Mouse (Mus musculus) spleen, postnatal 36 days (tissue): ENCODE measurements around the gene Lin52.

Experiments used
- DNase-seq, 2 experiments: peaks; one replicate each; pipeline ENCODE4 v3.0.0; 2022; ENCODE audit warnings: low spot score in 2 of 2, mixed read lengths in 1 of 2

Lin52 gene

DNA sequence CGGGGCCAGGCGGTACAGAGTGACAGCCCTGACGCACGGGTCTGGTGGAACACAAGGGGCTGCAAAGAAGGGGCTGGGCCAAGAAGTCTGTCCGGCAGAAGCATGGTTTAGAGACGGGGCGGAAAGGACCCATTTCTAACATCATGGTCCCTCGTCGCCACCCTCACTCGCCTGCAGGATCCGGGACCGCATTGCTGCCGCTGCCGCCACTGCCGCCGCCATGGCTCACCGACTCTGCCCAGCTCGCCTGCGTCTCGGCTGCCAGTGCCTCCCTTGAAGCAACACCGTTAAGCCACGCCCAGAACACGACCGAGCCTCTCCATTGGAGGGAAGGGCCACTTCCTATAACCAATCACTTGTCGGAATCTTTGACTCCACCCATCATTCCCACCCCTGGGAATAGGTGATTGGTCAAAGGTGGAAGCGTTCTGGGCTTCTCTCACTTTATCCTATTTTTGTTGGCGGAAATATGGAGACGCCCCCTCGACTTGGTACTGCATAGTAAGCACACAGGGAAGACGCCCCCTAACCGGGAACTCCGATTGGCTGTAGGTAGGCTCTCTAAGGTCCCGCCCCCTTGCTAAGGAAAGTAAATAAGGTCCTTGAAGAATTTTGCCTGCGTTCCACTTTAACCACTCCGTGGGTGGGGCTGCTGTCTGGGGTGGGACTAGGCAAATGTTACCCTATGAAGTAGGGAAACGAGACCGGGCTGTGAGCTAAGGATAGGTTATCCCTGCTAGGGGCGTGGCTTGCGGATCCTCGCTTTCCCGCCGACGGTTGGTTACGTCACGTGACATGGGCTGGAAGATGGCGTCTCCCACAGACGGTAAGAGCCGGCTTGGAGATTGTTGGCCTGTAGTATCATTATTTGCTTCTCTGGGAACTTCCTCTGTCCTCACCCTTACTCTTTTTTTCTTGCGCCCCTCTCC lies at the start of gene Lin52, which contains the start of gene Aldh6a1:
Gene Lin52 (plus strand): TSS at position 705 of the 929 bp plus-strand sequence.
Gene Aldh6a1 (minus strand): TSS at position 287 of the 929 bp plus-strand sequence.
- DNase-seq = peak; percentile 97 to 100

DNA sequence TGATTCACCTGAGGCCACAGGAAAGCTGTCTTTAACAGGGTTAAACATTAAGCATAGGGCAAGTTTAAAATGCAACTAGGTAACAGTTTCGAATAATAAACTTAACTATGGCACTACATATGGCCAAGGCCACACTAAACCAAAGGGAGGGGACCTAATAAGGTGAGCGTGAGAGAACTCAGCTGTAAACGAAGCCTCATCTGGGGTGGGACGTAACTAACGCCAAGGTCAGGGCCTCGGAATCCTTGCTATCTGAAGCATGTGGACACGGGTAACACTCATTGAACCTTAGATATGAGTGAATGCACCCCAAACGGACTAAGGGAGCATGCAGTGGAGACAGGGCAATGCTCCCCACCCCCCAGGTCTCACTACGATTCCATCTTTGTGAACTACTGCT lies 48.3 kb upstream of the Lin52 start:
- no peak for DNase-seq

DNA sequence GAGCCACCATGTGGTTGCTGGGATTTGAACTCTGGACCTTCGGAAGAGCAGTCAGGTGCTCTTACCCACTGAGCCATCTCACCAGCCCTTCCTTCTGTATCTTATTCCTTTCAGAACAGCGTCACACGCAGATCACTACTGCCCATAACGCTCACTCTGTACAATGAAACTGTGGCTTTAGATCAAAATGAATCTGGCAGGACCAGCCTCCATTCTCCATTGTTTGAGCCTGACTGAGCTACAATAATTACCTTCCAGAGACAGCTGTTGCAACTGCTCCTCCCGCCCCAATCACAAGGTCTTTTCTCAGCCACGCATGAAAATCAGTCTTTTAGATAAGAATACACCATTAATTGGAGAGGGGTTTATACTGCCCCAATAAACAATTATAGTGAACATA lies 46.7 kb upstream of the Lin52 start:
- no peak for DNase-seq

DNA sequence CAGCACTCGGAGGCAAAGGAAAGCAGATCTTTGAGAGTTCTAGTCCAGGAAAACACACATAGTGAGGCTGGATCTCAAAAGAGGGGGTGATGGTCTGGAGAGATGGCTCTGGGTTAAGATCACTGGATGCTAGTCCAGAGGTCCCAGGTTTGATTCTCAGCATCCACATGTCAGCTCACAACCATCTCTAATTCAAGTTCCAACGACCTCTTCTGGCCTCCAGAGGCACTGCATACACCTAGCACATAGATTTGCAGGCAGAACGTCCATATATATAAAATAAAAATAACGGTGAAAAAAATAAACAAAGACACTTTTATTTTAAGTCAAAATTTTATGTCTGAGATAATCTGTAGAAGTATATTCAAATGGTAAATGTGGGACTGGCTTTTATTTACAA lies 44.0 kb upstream of the Lin52 start:
- DNase-seq = no peak

DNA sequence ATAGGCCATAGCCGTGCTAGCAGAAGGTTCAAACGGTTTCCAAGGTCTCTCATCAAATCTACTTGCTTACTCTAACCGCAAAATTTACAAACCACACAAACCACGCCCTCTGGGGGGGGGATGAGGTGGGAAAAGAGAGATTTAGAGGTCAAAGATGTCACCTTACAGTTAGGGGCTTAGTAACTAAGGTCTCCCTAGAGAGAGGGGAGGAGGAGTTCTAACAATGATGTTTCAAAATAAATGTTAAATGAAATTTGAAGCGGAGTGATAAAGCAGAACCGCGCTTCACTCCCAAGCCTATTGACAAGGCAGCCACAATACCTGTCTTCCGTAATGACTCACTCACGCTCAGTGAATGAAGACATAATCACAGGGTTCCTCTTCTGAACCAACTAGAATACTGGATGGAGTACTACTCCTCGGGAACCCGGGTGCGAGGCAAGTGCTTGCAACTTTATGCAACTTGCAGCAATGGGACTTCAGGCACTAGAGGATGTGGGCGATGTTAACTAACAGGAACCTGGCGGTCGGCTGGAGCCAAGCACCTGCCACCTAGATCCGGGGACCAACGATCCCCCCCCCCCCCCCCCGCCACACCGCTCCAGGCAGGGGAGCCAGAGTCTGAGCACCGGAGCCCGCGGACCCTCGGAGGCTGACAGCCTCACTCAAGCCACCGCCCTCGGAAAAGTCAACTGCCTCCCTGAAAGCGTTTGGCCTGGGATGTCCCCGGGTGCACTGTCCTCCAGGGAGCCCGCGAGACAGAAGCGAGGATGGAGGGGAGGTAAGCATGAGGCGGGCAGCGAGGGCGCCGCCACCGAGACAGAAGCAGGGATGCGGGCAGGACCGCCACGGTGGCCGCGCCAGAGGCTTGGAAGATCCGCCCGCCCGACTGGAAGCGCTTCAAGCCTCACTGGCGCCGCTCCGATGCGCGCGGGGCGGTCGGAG lies 43.1 kb upstream of the Lin52 start:
- DNase-seq = peak; percentile 74 to 84

DNA sequence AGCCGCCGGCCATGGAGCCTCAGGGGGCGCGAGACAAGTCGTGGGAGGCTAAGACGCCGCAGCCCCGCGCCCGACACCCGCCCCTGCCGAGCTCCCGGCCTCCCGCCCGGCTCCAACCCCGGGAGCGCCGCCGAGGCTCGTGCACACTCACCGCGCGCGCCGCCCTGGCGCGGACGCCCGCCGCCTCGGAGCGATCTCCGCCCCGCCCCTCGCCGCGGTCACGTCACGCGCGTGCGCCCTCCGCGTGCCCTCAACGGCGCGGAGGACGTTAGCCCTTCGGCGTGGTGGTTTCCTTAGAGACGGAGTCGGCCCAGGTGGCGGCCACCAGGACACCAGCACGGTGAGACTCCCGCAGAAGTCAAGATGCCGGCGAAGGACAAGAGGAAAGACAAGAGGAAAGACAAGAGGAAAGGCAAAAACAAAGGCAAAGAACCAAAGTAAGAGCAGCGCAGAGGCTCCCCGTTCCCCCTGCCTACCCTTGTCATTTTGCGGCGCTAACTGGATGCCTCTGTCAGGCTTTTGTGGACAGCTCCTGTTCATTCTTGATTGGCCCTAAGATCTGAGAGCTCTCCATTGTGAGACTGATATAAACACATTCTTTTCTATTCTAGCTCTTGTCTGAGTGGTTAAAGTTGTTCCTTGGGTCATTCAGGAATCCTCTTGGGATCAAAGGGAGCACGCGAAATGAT lies 42.3 kb upstream of the Lin52 start, which contains the start of the genes Entpd5 and Bbof1:
Gene Entpd5 (minus strand): TSS at position 211 of the 689 bp plus-strand sequence.
Gene Bbof1 (plus strand): TSS at position 253 of the 689 bp plus-strand sequence.
- peak; percentile 86 to 88 for DNase-seq

DNA sequence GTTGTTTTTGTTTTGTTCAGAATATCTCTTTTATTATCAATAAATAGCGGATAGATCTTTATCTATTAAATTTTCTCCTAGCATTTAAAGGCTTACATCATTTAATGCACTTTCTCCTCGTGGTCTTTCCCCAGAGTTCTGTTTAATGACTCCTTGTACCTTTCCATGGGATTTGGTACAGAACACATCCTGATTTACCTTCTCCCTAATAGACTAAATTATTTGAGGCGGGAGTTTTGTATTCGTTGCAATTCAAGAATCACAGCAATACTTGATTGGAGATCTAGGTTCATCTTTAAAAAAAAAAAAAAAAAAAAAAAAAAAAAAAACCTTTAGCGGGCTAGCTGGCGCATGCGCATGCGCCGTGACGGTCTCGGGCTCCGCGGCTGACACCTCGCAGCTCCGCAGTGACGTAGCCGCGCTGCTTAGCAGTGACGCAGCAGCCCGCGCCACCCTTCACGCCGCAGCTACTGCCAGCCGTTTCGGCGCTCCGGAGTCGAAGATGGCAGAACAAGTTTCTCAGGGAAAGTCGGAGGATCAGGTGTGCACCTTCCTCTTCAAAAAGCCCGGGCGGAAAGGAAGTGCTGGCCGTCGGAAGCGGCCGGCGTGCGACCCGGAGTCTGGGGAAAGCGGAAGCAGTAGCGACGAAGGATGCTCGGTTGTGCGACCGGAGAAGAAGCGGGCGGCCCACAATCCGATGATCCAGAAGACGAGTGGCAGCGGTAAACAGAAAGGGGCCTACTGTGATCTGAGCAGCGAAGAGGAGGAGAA lies 34.2 kb upstream of the Lin52 start, which contains the start of gene Rnf113a2:
Gene Rnf113a2 (plus strand): TSS at position 363 of the 771 bp plus-strand sequence.
- peak; percentile 81 to 83 for DNase-seq

DNA sequence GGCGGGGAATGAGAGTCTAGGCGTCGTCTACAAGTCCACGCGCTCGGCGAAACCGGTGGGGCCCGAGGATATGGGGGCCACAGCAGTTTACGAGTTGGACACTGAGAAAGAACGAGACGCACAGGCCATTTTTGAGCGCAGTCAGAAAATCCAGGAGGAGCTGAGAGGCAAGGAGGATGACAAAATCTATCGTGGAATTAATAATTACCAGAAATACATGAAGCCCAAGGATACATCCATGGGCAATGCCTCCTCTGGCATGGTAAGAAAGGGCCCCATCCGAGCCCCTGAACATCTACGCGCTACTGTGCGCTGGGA lies 33.7 kb upstream of the Lin52 start:
- DNase-seq = no peak

DNA sequence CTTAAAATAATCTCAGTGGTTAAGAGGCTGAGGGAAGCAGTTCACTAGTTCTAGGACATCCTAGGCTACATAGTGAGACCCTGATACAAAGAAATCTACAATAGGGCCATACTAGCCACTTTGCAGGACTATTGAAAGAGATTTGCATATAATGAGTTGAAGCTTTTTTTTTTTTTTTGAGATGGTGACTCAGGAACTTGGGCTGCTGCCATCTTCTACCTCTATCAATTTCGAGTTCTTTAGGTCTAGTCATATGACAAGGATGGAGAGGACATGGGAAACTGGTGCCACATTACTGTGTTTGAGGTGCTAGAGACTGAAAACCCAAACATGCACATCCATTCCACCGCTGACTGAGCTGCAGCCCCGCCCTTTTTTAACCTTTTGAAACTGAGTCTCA lies 27.2 kb upstream of the Lin52 start:
- no peak for DNase-seq

DNA sequence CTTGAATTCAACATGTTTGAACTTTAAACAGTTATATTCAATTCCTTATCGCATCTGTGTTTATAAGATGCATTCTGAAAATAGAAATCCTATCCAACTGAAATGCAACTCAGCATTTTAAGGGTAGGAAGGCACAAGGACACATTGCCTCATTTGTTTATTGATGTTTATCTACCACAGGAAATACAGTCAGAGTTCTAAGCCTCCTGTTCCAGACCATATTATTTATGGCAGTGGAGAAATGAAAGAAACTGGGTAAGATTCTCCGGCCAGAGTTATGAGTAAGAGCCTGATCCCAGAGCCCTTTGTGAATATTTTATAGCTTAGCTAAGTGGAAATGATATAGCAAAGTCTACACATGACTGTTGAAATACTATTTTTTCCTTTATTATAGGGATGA lies 21.4 kb upstream of the Lin52 start:
- no peak for DNase-seq

DNA sequence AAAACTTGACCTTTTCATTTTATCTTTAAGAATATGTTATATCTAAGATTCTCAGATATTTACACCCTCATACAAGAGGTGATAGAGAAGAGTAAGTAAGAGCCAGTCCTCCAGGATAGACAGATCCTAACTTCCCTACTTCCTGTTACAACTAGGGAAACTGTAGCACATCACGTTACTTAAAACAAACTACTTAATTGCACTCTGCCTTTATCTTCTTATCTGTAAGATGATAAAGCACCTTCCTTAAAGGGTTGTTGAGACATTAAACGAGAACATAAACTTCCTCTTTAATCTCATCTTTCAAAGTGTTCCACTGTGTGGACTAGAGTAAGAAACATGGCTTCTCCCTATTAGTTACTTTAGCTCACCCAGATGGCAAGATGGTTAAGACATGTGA lies 12.5 kb upstream of the Lin52 start:
- no peak for DNase-seq

DNA sequence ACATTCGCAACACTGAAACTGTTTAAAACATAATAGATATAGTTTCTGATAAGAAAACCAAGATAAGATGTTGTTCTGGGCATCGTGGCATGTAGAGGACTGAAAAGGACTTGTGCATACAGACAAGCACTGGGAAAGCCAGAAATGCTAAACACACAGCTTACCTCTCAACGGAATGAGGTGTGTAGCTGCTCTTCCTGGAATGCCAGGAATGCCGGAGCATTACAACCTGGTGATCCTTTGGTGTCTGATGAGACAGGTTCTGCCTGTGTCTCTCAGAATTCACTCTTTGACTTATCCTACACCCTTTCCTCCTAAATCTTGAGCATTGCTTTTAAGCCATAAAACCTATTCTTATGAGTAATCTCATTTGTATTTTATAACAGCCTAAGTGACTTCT lies 8.7 kb upstream of the Lin52 start:
- no peak for DNase-seq

DNA sequence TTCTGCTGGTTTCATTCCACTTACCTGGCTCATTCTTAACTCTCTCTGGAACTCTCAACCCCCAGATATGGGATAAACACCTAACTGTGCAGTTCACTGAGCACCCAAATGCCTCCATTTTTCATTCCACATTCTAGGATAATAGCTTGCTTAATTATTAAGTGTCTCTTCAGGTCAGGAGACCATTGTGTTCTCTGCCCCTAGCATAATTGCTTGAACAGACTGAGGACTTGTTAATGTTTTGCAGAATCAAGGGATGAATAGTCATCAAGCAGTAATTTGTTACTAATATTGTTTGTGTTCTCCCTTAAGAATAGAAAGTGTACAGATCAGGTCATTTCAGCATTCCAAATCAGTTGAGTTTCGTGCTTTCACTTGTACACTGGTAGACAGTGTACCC lies 3.8 kb upstream of the Lin52 start:
- DNase-seq = no peak

DNA sequence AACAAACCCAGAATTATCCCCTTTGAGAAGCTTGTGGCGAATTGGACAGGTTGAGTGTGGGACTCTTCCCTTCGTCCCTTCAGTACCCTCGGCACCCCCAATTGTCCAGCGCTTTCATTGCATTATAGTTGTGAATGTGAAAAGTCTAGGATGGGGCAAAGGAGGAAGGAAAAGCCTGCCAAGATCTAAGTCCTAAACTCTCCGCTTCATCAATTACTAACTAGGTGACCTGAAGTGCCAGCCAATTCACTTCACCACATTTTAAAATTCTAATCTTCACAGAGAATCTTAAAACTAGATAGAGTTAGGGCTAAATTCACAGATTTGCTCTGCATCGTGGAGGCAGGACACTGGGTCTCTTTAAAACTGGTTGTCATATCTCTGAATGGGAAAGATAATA lies 3.0 kb upstream of the Lin52 start:
- no peak for DNase-seq

DNA sequence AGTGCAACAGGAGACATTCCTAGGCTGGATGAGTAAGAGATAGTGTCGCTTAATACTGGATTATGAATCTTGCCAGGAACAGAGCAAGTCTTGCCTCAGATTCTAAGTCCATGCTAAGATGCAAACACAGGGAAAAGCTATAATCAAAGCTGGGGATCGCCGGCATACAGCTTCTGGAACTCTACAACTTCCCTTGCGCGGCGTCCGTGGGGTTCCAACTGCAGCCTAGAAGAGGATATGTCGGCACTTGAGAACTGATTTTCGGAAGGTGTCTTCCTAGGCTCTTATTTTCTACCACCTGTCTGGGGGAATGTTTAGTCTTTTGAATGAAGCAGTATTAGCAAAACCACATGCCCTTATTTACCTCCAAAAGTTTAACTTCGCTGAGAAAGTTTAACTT lies 1.3 kb upstream of the Lin52 start:
- DNase-seq = no peak

DNA sequence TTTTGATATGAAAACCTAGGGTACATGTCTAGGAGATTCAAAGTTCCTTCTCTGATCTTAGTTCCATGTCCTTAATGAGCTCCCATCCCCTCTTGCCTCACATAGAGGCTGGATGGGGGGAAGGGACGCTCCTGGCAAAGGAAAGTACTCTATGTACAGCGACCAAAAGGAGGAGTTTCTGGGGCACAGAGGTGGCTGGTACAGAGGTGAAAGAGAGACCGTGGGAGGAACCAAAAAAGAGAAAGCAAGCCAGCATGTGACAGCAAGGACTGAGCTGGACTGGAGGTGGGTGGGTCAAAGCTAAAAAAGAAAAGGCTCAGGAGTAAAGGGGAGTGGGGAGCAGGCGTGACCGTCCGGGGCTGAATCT lies 888 bp upstream of the Lin52 start:
- DNase-seq = no peak

DNA sequence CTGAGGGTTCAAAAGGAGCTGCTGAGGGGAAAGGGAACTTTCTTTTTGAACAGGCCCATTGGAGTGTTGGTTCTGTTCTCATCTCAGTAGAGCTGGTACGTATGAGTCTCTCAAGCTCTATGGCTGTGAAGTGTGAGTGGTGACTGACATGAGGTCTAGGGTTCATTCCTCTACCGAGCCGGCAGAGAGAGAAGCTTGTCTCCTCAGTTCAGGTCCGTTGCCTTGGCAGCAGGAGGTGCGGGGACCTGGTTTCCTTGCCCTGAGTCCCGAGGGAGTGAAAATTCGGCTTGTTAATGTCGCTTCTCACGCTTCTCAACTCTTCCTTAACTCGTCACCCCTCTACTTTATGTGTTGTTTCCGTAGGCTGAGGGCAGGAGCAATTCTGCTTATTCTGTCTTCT lies 579 bp downstream of the Lin52 start:
- peak; percentile 7 to 21 for DNase-seq

DNA sequence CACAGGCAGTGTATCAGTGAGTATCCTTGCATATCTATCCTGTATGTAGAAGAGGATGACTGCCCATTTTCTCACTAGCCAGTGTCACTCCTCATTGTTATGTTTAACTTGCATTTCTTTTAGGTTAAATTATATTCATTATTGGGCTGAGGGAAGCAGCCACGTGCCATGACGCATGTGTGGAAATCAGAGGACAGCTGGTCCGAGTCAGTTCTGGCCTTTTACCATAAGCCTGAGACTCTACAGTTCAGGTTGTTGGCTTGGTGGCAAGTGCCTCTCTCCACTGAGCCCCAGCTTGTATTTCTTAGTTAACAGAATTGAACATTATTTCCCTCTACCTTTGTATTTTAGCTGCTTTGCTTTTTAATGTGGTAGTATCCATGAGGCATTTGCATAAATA lies 5.7 kb downstream of the Lin52 start:
- DNase-seq = no peak

DNA sequence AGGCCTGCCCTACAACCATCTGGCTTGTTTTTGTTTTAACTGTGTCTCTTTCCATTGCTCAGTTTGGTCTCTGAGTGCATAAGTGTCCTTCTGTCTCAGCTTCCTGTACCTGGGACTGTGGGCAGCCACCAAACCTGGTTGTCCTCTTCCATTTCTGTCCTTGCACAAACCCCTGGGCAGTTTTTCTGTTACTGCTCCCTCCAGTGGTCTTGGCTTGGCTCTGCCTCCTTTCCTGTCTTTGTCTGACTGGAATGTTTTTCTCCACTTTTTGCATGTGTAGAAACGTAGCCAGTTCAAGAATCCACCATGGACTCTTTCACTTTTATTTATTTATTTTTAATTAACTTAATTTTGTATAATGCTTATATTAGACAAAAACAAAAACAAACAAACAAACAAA lies 8.6 kb downstream of the Lin52 start:
- no peak for DNase-seq

DNA sequence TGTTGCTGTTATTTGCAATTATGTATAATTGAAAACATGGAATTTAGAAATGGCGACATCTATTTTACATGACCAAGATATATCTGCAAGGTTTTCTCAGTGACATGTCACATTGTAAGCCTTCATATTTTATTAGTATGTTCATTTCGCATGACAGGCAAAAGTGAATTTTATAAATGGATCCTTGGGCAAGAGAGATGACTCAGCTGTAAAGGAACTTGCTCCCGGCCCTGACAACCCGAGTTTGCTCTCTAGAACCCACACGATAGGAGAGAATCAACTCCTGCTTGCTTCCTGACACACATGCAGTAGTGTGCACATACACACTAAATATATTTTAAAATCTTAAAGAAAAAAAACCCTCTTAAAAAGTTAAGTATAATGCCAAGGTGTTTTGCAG lies 10.2 kb downstream of the Lin52 start:
- DNase-seq = no peak

DNA sequence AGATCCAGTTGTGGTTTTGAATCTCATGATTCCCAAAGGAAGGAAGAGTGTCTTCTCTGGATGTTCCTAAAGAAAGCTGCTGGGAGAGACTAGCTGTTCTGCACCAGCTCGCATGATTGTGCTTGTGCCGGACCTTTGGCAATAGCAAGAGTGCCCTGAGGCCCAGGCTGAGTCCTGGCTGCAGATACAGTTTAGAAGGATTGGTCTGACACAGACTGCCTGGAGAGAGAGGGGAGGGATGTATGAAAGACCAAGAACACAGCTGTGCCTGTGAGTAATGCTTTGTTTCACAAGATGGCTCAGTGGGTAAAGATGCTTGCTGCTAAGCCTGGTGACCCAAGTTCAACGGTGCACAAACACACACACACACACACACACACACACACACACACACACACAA lies 11.6 kb downstream of the Lin52 start:
- no peak for DNase-seq
